ENCODE assay signal across 8 mouse cellular contexts in the genomic region with DNA sequence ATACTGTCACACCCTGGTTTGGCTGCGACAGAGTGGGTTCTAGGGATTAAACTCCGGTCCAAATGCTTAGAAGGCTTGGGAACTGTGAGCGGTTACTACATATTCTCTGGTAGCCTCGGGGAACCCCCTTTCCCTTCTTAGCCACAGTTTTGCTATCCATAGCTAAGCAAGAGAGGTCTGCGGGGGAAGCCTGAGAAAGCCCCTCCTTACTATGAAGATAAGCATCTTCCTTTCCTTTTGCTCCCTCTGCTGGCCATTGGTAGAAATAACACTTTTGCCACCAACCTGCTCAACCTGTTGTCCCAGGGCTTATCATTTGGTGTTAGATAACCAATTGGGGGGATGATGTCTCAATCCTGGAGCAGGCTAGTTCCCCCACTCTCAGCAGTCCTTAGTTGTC.
DNase-seq lines count a peak whose midpoint lies in the region; ATAC-seq lines count a peak whose summit lies in the region.

No protein-coding gene starts in this region.

- 63% methylated on average over 5 of the region's 5 CpGs for WGBS in intestine, embryonic 14.5 days
- 70% methylated on average over 5 of the region's 5 CpGs for WGBS in intestine, embryonic 16.5 days
- 62% methylated on average over 5 of the region's 5 CpGs for WGBS in large intestine, adult 2 months

- H3K9me3 ChIP-seq in intestine, embryonic 14.5 days (ENCODE audit: control insufficient read depth, low read length), result no peaks in the 10 kb centered on the region
- H3K9me3 ChIP-seq in intestine, embryonic 16.5 days (ENCODE audit: control insufficient read depth, low read length), result no peaks in the 10 kb centered on the region

- no peak overlapping the region for H3K4me3 ChIP-seq in intestine, embryonic 14.5 days (ENCODE audit: low read depth, low read length)
- no peak overlapping the region for H3K4me3 ChIP-seq in intestine, embryonic 16.5 days (ENCODE audit: low read length)

- H3K36me3 ChIP-seq in intestine, embryonic 14.5 days (ENCODE audit: control insufficient read depth, insufficient read depth, low read length), result no peaks in the 10 kb centered on the region
- no peaks in the 10 kb centered on the region for H3K36me3 ChIP-seq in intestine, embryonic 16.5 days (ENCODE audit: control insufficient read depth, insufficient read depth, low read length)

- no peaks in the 10 kb centered on the region for H3K27me3 ChIP-seq in intestine, embryonic 14.5 days (replicated peaks; ENCODE audit: control insufficient read depth, insufficient read depth, low read length)
- H3K27me3 ChIP-seq in intestine, embryonic 16.5 days (replicated peaks; ENCODE audit: control insufficient read depth, insufficient read depth, low read length), result no peaks in the 10 kb centered on the region

- no peak overlapping the region for H3K9ac ChIP-seq in intestine, embryonic 14.5 days (ENCODE audit: low read length)
- H3K9ac ChIP-seq in intestine, embryonic 16.5 days (ENCODE audit: low read depth, low read length), result no peak overlapping the region

- ATAC-seq in intestine, embryonic 14.5 days (replicated peaks; ENCODE audit: low FRiP score, low TSS enrichment, low read depth), result no peak
- ATAC-seq in intestine, embryonic 16.5 days, result no peak

- no peak overlapping the region for H3K27ac ChIP-seq in intestine, embryonic 14.5 days (ENCODE audit: low read depth)
- no peak overlapping the region for H3K27ac ChIP-seq in intestine, embryonic 16.5 days (ENCODE audit: low read length)

- H3K4me2 ChIP-seq in intestine, embryonic 14.5 days (ENCODE audit: low read length), result no peak overlapping the region
- H3K4me2 ChIP-seq in intestine, embryonic 16.5 days (ENCODE audit: low read depth, low read length), result no peak overlapping the region

- H3K4me1 ChIP-seq in intestine, embryonic 14.5 days (replicated peaks; ENCODE audit: control insufficient read depth, insufficient read depth, low read length), result no peaks in the 10 kb centered on the region
- H3K4me1 ChIP-seq in intestine, embryonic 16.5 days (ENCODE audit: control insufficient read depth, insufficient read depth, low read length), result no peaks in the 10 kb centered on the region

- peak; percentile 57 for DNase-seq in intestine, embryonic 14.5 days (ENCODE audit: low spot score)
- DNase-seq in CD8-positive naive resting alpha-beta T cell, adult 2 months (ENCODE audit: low read depth in 2 of 2, low spot score in 2 of 2), result peak; percentile 26 to 40
- peak; percentile 69 for DNase-seq in R1 (ENCODE audit: low read depth, low spot score)
- DNase-seq in embryo, embryonic 10 days (ENCODE audit: low spot score), result peak; percentile 80
- DNase-seq in large intestine, adult 2 months (ENCODE audit: low read depth, low spot score), result peak; percentile 32
- peak; percentile 28 for DNase-seq in retina, adult 2 months (ENCODE audit: low read depth, low spot score)
- no peak for DNase-seq in ovary, postnatal 10 days (ENCODE audit: low spot score)
